Mouse (Mus musculus): ENCODE measurements at regions not wholly inside any gene's neighbourhood (a gene's known extent, or its start where the extent isn't known, plus 50 kb on each side); places are given as distances from the start of the nearest gene placed in this dataset.

- no peak for DNase-seq (ENCODE audit: extremely low spot score)
Measured at GRCm38 (mm10) chr13:69294483-69294882, 239.1 kb upstream of the Nsun2 start.

GRCm38 (mm10) chr13:69303316-69303715 is 230.2 kb upstream of the Nsun2 start:
- no peak for DNase-seq (ENCODE audit: extremely low spot score)

GRCm38 (mm10) chr13:69330412-69331000 is 203.0 kb upstream of the Nsun2 start:
- DNase-seq (ENCODE audit: extremely low spot score): no peak

- DNase-seq (ENCODE audit: extremely low spot score): no peak
Measured at GRCm38 (mm10) chr13:69331537-69332435, 201.8 kb upstream of the Nsun2 start.

GRCm38 (mm10) chr13:69343806-69344205 is 189.7 kb upstream of the Nsun2 start:
- no peak for DNase-seq (ENCODE audit: extremely low spot score)

- no peak for DNase-seq (ENCODE audit: extremely low spot score)
Measured at GRCm38 (mm10) chr13:69357435-69357834, 176.1 kb upstream of the Nsun2 start.

- DNase-seq (ENCODE audit: extremely low spot score): no peak
Measured at GRCm38 (mm10) chr13:69365880-69366490, 167.6 kb upstream of the Nsun2 start.

GRCm38 (mm10) chr13:69373101-69373815 is 160.3 kb upstream of the Nsun2 start:
- no peak for DNase-seq (ENCODE audit: extremely low spot score)

- DNase-seq (ENCODE audit: extremely low spot score): no peak
Measured at GRCm38 (mm10) chr13:69373816-69374142, 159.8 kb upstream of the Nsun2 start.

- no peak for DNase-seq (ENCODE audit: extremely low spot score)
Measured at GRCm38 (mm10) chr13:69380403-69380802, 153.1 kb upstream of the Nsun2 start.

- no peak for DNase-seq (ENCODE audit: extremely low spot score)
Measured at GRCm38 (mm10) chr13:69384767-69385166, 148.8 kb upstream of the Nsun2 start.

- DNase-seq (ENCODE audit: extremely low spot score): no peak
Measured at GRCm38 (mm10) chr13:69392917-69393827, 140.4 kb upstream of the Nsun2 start.

GRCm38 (mm10) chr13:69394544-69394943 is 139.0 kb upstream of the Nsun2 start:
- DNase-seq (ENCODE audit: extremely low spot score): no peak

- no peak for DNase-seq (ENCODE audit: extremely low spot score)
Measured at GRCm38 (mm10) chr13:69410359-69410758, 123.2 kb upstream of the Nsun2 start.

- DNase-seq (ENCODE audit: extremely low spot score): no peak
Measured at GRCm38 (mm10) chr13:69414813-69415212, 118.7 kb upstream of the Nsun2 start.

GRCm38 (mm10) chr13:69416726-69417125 is 116.8 kb upstream of the Nsun2 start:
- no peak for DNase-seq (ENCODE audit: extremely low spot score)

GRCm38 (mm10) chr13:69417855-69418478 is 115.6 kb upstream of the Nsun2 start:
- no peak for DNase-seq (ENCODE audit: extremely low spot score)

- no peak for DNase-seq (ENCODE audit: extremely low spot score)
Measured at GRCm38 (mm10) chr13:69420166-69420565, 113.4 kb upstream of the Nsun2 start.

GRCm38 (mm10) chr13:69421966-69422365 is 111.6 kb upstream of the Nsun2 start:
- DNase-seq (ENCODE audit: extremely low spot score): no peak

GRCm38 (mm10) chr13:69426117-69426516 is 107.4 kb upstream of the Nsun2 start:
- DNase-seq (ENCODE audit: extremely low spot score): no peak

GRCm38 (mm10) chr13:69429596-69429995 is 104.0 kb upstream of the Nsun2 start:
- DNase-seq (ENCODE audit: extremely low spot score): no peak

Measured in embryo, embryonic 9.5 days (tissue).